Mouse (Mus musculus) lung, postnatal 0 days (tissue): Measurements from ENCODE around the gene Sbno2.

Experiments used
- CTCF ChIP-seq: IDR thresholded peaks from 2 replicates; pipeline ENCODE4 v1.5.1; 2016; ENCODE audit warnings: antibody characterized with exemption, mild to moderate bottlenecking
- EP300 ChIP-seq: IDR thresholded peaks from 2 replicates; pipeline ENCODE4 v1.6.1; 2016; ENCODE audit warnings: antibody characterized with exemption, mild to moderate bottlenecking, control low read depth

DNA sequence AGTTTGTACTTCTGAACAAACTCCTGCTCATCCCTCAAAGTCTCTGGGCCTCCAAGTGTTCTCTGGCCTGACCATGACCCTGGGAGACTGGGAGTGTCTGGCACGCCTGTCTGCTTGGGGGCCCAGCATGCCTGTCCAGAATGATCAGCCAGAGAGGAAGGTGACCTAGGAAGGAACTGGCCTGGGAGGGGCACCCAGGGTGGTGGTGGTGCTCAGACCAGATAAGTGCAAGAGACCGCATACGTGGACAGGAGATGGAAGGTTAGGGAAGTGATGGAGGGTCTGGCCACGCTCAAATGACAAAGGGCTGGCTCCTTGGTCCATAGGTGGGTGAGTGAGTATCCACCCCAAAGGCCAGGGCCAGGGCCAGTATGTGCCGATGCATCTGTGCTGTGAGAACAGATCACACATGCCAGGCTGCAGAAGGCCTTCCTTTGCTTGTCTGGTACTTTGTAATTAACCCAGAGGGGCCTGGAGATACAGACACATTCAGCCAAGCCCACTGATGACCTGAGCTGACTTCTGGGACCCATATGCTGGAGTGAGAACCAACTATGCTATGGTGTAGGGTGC lies 41.9 kb upstream of the Sbno2 start:
- TF ChIP-seq CTCF (no peak), EP300 (no peak)
